Mouse (Mus musculus): ENCODE measurements around the gene Ing4. TPM values are rescaled to one million over a fixed set of nuclear protein-coding genes. Genes with fewer than 3 reads are reported as not detected.
"Not testable (repeated sequence)": the region's sequence is repeated elsewhere in the genome, so short reads cannot be mapped to it uniquely, and the experiment has no call there.

Ing4 gene
- total RNA-seq, 1 experiment from 2014 or later: 92.9 TPM

DNA sequence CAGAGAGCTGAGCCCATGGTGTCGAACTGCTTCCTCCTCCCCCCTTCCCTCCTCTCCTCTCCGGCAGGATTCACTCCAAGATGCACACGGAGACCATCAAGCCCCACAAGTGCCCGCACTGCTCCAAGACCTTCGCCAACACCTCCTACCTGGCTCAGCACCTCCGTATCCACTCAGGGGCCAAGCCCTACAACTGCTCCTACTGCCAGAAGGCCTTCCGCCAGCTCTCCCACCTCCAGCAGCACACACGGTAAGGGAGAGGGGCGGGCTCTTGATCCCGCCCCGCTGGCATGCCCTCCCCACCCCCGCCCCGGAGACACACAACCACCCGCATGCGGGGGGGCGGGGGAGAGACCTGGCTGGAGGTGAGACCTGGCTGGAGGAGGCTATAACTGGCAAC is 8.0 kb upstream of the Ing4 start:
- ATAC-seq (replicated peaks in 1 of 2; ENCODE audit: insufficient read depth in 1 of 2, low FRiP score in 2 of 2, low TSS enrichment in 1 of 2, low read depth in 1 of 2, poor library complexity in 2 of 2, severe bottlenecking in 2 of 2): no peak

DNA sequence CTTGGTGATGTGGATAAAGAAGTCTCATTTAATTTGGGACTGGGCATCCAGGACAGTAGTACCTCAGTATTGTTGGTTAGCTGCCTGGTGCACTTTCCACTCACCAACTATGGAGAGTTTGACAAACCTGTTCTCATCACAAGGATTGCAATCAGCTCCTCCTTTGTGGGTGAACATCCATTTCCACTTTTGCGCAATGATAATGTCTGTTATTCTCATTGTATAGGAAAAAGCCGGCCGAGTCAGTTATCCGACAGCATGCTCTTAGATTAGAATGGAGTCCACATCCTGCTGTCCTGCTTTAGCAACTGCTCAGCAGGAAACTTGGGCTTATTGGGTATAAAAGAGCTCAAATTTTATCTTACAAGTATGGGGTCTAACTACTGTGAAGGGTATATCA is 894 bp upstream of the Ing4 start:
- ATAC-seq (replicated peaks in 1 of 2; ENCODE audit: insufficient read depth in 1 of 2, low FRiP score in 2 of 2, low TSS enrichment in 1 of 2, low read depth in 1 of 2, poor library complexity in 2 of 2, severe bottlenecking in 2 of 2): no peak

GRCm38 (mm10) chr6:125039131-125039530 is 429 bp upstream of the Ing4 start:
- no peak; a peak in 1 of 4 replicates for ATAC-seq (replicated peaks in 1 of 2; ENCODE audit: insufficient read depth in 1 of 2, low FRiP score in 2 of 2, low TSS enrichment in 1 of 2, low read depth in 1 of 2, poor library complexity in 2 of 2, severe bottlenecking in 2 of 2)

DNA sequence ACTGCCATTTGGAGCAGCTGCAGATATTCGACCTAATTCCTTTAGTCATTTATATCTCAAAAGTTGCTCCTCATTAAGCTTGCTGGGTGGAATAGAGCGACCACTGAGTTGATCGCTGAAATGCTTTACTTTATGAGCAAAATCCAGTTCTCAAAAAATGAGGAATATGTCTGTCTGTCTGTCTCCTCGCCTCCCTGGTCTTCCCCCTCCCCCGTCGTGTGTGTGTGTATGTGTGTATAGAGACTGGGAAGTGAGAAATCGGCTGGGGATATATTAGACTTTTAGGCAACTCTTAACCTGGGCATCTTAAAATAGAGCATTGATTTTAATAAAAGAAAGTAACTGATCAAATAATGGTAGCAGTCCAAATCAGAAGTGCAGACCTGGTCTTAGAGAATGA is 661 bp downstream of the Ing4 start:
- no peak for ATAC-seq (replicated peaks in 1 of 2; ENCODE audit: insufficient read depth in 1 of 2, low FRiP score in 2 of 2, low TSS enrichment in 1 of 2, low read depth in 1 of 2, poor library complexity in 2 of 2, severe bottlenecking in 2 of 2)

DNA sequence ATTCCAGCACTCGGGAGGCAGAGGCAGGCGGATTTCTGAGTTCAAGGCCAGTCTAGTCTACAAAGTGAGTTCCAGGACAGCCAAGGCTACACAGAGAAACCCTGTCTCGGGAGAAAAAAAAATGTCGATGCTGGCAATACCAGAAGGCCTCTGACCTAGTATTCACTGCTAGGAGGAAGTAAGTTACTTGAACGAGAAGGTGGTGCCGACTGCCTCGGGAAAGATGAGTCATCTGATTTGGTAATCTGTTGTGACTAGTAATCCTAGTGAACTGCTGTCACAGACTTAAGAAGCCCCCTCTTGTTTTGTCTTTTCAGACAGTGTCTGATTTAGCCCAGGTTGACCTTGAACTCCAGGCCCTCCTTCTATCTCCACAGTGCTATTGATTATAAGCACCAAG is 1.5 kb downstream of the Ing4 start:
- peak in 1 of 2 experiments; percentile 47; a peak in 1 of 4 replicates for ATAC-seq (replicated peaks in 1 of 2; ENCODE audit: insufficient read depth in 1 of 2, low FRiP score in 2 of 2, low TSS enrichment in 1 of 2, low read depth in 1 of 2, poor library complexity in 2 of 2, severe bottlenecking in 2 of 2)

DNA sequence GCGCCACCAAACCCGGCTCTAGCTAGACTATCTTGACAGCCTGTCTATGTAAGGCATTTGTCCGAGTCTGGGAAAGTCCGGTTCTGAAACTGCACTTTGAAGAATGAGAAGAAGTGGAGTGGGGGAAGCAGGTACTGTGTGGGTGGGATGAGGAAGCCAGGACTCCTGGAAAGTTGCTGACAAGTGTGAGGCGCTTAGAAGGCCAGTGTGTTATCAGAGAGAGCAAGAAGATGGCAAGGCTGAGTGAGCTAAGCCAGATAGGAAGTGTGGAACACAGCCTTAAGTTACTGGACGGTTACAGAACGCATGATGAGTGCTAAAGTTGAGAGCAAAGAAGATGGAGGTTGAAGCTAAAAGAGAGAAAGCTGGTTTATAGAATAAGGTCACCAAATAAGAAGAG is 2.5 kb downstream of the Ing4 start:
- ATAC-seq (replicated peaks in 1 of 2; ENCODE audit: insufficient read depth in 1 of 2, low FRiP score in 2 of 2, low TSS enrichment in 1 of 2, low read depth in 1 of 2, poor library complexity in 2 of 2, severe bottlenecking in 2 of 2): no peak

DNA sequence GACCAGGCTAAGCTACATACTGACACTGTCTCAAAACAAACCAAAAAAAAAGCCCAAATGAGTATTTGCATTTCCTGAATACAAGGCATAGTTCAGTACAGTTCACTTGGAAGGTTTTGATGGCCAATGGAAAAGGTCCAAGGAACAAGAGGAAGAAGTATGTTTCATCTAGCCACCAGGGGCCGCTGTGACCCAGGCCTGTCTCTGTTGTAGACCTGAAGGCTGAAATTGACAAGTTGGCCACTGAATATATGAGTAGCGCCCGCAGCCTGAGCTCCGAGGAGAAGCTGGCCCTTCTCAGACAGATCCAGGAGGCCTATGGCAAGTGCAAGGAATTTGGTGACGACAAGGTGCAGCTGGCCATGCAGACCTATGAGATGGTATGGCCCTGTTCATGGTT is 7.1 kb downstream of the Ing4 start:
- ATAC-seq (replicated peaks in 1 of 2; ENCODE audit: insufficient read depth in 1 of 2, low FRiP score in 2 of 2, low TSS enrichment in 1 of 2, low read depth in 1 of 2, poor library complexity in 2 of 2, severe bottlenecking in 2 of 2): peak; percentile 63 to 78

DNA sequence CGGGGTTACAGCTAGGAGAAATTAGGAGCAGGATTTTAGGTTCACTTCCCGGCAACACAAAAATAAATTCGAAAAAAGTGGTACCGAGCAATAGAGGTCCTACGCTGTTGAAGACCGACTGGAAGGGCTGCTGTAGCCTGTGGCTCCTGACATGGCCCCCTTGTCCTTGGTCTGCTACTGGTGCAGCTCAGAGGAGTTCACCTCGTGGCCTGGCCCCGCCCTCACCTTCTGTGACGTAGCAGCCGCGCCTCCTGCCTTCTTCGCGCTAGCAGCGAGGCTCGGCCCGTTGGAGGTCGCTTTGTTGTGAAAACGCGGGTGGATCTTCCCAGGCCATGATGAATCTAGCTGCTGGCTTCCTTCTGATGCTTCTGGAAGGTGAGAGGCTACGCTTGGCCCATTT is 10.1 kb downstream of the Ing4 start, which contains the start of gene Acrbp:
TSS of gene Acrbp (plus strand) at position 12 of the 400 bp plus-strand sequence.
- ATAC-seq (replicated peaks in 1 of 2; ENCODE audit: insufficient read depth in 1 of 2, low FRiP score in 2 of 2, low TSS enrichment in 1 of 2, low read depth in 1 of 2, poor library complexity in 2 of 2, severe bottlenecking in 2 of 2): no peak

DNA sequence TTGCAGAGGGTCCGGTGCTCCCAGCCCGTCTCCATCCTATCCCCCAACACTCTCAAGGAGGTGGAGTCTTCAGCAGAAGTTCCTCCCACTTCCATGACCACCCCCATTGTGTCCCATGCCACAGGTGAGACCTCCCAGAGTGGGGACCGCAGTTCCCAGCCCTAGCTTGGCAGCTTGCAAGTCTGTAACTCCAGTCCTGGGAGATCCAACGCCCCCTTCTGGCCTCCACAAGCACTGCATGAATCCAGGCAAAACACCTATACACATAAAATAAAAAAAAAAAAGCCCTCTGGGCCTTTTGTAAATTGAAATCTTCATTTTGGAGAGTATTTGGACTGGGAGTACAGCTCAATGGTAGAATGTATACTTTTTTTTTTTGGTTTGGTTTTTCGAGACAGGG is 11.7 kb downstream of the Ing4 start:
- no peak for ATAC-seq (replicated peaks in 1 of 2; ENCODE audit: insufficient read depth in 1 of 2, low FRiP score in 2 of 2, low TSS enrichment in 1 of 2, low read depth in 1 of 2, poor library complexity in 2 of 2, severe bottlenecking in 2 of 2)

GRCm38 (mm10) chr6:125061493-125061892 is 21.9 kb downstream of the Ing4 start:
- no peak for ATAC-seq (replicated peaks in 1 of 2; ENCODE audit: insufficient read depth in 1 of 2, low FRiP score in 2 of 2, low TSS enrichment in 1 of 2, low read depth in 1 of 2, poor library complexity in 2 of 2, severe bottlenecking in 2 of 2)

DNA sequence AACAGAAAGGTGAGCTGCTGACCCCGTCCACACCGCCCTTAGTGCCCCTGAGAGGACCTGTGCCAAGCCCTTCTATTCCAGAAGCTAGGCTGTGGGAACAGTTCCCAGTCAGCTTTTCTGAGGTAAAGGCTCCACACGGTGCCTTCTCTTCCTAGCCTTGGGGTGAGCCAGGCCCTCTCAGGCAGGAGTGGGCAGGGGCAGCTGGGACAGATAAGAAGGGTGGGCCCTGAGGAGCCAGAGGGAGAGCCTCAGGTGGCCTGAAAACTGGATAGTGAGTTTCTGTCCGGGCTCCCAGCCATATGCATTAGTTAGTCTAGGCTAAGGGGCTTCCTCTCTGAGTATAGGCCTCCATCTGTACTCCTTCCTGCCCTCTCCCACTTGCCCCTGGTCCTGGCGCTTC is 23.0 kb downstream of the Ing4 start:
- ATAC-seq (replicated peaks in 1 of 2; ENCODE audit: insufficient read depth in 1 of 2, low FRiP score in 2 of 2, low TSS enrichment in 1 of 2, low read depth in 1 of 2, poor library complexity in 2 of 2, severe bottlenecking in 2 of 2): no peak

- no peak for ATAC-seq (replicated peaks in 1 of 2; ENCODE audit: insufficient read depth in 1 of 2, low FRiP score in 2 of 2, low TSS enrichment in 1 of 2, low read depth in 1 of 2, poor library complexity in 2 of 2, severe bottlenecking in 2 of 2)
These were observed 24.3 kb downstream of the Ing4 start for GRCm38 (mm10) chr6:125063906-125064305.

DNA sequence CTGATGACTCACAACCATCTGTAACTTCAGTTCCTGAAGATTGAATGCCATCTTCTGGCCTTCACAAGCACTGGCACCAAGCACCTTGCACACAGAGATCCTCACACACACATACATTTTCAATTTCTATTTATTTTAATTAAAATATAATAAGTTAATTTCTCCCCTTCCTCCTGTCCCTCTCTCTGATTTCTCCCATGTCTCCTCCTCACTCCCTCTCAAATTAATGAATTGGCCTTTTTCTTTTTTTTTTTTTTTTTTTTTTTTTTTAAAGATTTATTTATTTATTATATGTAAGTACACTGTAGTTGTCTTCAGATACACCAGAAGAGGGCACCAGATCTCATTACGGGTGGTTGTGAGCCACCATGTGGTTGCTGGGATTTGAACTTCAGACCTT is 25.7 kb downstream of the Ing4 start:
- ATAC-seq (replicated peaks in 1 of 2; ENCODE audit: insufficient read depth in 1 of 2, low FRiP score in 2 of 2, low TSS enrichment in 1 of 2, low read depth in 1 of 2, poor library complexity in 2 of 2, severe bottlenecking in 2 of 2): not testable (repeated sequence)

- ATAC-seq (replicated peaks in 1 of 2; ENCODE audit: insufficient read depth in 1 of 2, low FRiP score in 2 of 2, low TSS enrichment in 1 of 2, low read depth in 1 of 2, poor library complexity in 2 of 2, severe bottlenecking in 2 of 2): no peak
These were observed 28.0 kb downstream of the Ing4 start, which contains the start of gene Lpar5 for GRCm38 (mm10) chr6:125067571-125067995. Gene Lpar5, plus strand, starts transcription at chr6:125067920.

- peak; percentile 80 to 92 for ATAC-seq (replicated peaks in 1 of 2; ENCODE audit: insufficient read depth in 1 of 2, low FRiP score in 2 of 2, low TSS enrichment in 1 of 2, low read depth in 1 of 2, poor library complexity in 2 of 2, severe bottlenecking in 2 of 2)
These were observed 31.8 kb downstream of the Ing4 start for GRCm38 (mm10) chr6:125071170-125071895.

DNA sequence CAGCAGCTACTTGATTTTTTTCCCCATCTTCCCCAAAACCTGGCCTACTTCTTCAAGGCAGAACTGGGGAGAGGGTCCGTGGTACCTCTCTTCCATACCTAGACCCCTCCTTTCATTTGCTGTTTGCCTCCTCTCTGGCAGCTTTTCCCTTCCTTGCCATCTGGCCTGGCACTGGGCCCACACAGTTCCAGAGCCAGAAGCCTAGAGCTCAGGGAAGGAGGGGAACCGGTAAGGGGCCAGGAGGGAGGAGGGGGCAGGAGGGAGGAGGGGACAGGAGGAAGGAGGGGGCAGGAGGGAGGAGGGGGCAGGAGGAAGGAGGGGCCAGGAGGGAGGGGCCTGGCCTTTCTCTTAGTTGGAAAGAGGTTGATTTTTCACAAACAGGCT is 32.3 kb downstream of the Ing4 start:
- ATAC-seq (replicated peaks in 1 of 2; ENCODE audit: insufficient read depth in 1 of 2, low FRiP score in 2 of 2, low TSS enrichment in 1 of 2, low read depth in 1 of 2, poor library complexity in 2 of 2, severe bottlenecking in 2 of 2): 0 out of 4 replicates have a peak, but pooled peaks of 1 of the 2 experiments have one; percentile 6

GRCm38 (mm10) chr6:125073825-125074224 is 34.3 kb downstream of the Ing4 start:
- peak; percentile 18 to 33; a peak in 2 of 4 replicates for ATAC-seq (replicated peaks in 1 of 2; ENCODE audit: insufficient read depth in 1 of 2, low FRiP score in 2 of 2, low TSS enrichment in 1 of 2, low read depth in 1 of 2, poor library complexity in 2 of 2, severe bottlenecking in 2 of 2)

- ATAC-seq (replicated peaks in 1 of 2; ENCODE audit: insufficient read depth in 1 of 2, low FRiP score in 2 of 2, low TSS enrichment in 1 of 2, low read depth in 1 of 2, poor library complexity in 2 of 2, severe bottlenecking in 2 of 2): no peak
These were observed 41.8 kb downstream of the Ing4 start for GRCm38 (mm10) chr6:125081394-125081793.
